ENCODE assay signal across 11 mouse cellular contexts in the genomic region with DNA sequence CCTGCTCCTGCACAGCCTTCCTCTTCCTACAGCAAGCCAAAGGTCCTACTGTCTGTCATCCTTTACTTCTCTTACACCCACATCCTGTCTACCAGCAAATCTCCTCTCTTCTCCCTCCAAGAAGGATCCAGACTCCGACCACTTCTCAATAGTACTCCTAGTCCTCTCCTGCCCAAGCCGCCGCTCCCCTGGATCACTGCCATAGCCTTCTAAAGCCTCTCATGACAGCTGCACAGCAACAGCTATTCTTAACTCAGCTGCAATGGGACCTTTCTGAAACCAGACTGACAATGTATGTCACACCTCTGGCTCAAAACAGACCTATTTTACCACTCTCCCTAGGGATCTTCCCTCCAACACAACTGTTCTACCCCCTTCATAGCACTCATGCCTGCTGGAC. TPM values are rescaled to one million over a fixed set of nuclear protein-coding genes. Genes with fewer than 3 reads are reported as not detected.
DNase-seq lines count a peak whose midpoint lies in the region; ATAC-seq and TF ChIP-seq lines count a peak whose summit lies in the region.
"Had no signal": no experiment of that assay in that cellular context is flagged by ENCODE, and none has a peak within 500 bp of the region (broad histone marks: within the 10 kb centered on the region; RNA-seq: fewer than 3 reads in every experiment).

No protein-coding gene starts in this region.

- H3K4me2 ChIP-seq in heart, embryonic 13.5 days: peak overlapping the region; percentile 52
- no peak overlapping the region for H3K4me2 ChIP-seq in lung, postnatal 0 days (replicated peaks; ENCODE audit: low read depth, low read length)
- H3K4me2 ChIP-seq in midbrain, embryonic 11.5 days: no peak overlapping the region
- H3K4me2 ChIP-seq in neural tube, embryonic 15.5 days: no peak overlapping the region
- H3K4me2 ChIP-seq: limb, embryonic 15.5 days had no signal

- no peak overlapping the region for H3K27ac ChIP-seq in kidney, adult 2 months (ENCODE audit: insufficient read depth, low read depth, low read length)
- H3K27ac ChIP-seq in heart, embryonic 13.5 days (replicated peaks): peak overlapping the region; percentile 86
- H3K27ac ChIP-seq in lung, postnatal 0 days (ENCODE audit: low read length): peak overlapping the region; percentile 43; the same call in 1 of the 2 replicates
- no peak overlapping the region for H3K27ac ChIP-seq in midbrain, embryonic 11.5 days (ENCODE audit: low read depth, low read length)
- H3K27ac ChIP-seq in neural tube, embryonic 15.5 days (replicated peaks): no peak overlapping the region
- H3K27ac ChIP-seq: limb, embryonic 15.5 days had no signal

- no peaks in the 10 kb centered on the region for H3K36me3 ChIP-seq in kidney, adult 2 months (ENCODE audit: control insufficient read depth, insufficient read depth, low read length)
- H3K36me3 ChIP-seq in heart, embryonic 13.5 days: peaks cover 19% of the 10 kb centered on the region
- no peaks in the 10 kb centered on the region for H3K36me3 ChIP-seq in lung, postnatal 0 days (ENCODE audit: insufficient read depth, low read length)
- H3K36me3 ChIP-seq in midbrain, embryonic 11.5 days (ENCODE audit: control insufficient read depth, insufficient read depth, low read length): no peaks in the 10 kb centered on the region
- 0 out of 2 replicates have a peak, but pooled peaks cover 2% of the 10 kb centered on the region for H3K36me3 ChIP-seq in neural tube, embryonic 15.5 days
- H3K36me3 ChIP-seq: limb, embryonic 15.5 days had no signal

- no peak overlapping the region for H3K4me3 ChIP-seq in kidney, adult 2 months (ENCODE audit: insufficient read depth, low read depth, low read length)
- H3K4me3 ChIP-seq in heart, embryonic 13.5 days: no peak overlapping the region; the same call in 1 of the 2 replicates
- no peak overlapping the region for H3K4me3 ChIP-seq in lung, postnatal 0 days (ENCODE audit: low read depth, low read length)
- H3K4me3 ChIP-seq in midbrain, embryonic 11.5 days (ENCODE audit: low read depth, low read length): no peak overlapping the region
- no peak overlapping the region for H3K4me3 ChIP-seq in neural tube, embryonic 15.5 days (replicated peaks)
- H3K4me3 ChIP-seq: limb, embryonic 15.5 days had no signal

- peak overlapping the region; percentile 48 for H3K9ac ChIP-seq in heart, embryonic 13.5 days
- no peak overlapping the region for H3K9ac ChIP-seq in lung, postnatal 0 days (replicated peaks; ENCODE audit: low read depth)
- H3K9ac ChIP-seq in midbrain, embryonic 11.5 days (ENCODE audit: low read length): no peak overlapping the region
- H3K9ac ChIP-seq in neural tube, embryonic 15.5 days (replicated peaks): no peak overlapping the region
- H3K9ac ChIP-seq: limb, embryonic 15.5 days had no signal

- no peak for TF ChIP-seq POLR2A in kidney, adult 2 months (IDR thresholded peaks at IDR 0.05; ENCODE audit: low read depth, low read length)

- peak; percentile 51; the same call in 1 of the 2 replicates for ATAC-seq in heart, embryonic 13.5 days (ENCODE audit: extremely low read depth, insufficient number of reproducible peaks, low FRiP score, low TSS enrichment)
- ATAC-seq in lung, postnatal 0 days: peak; percentile 83
- ATAC-seq in midbrain, embryonic 11.5 days (ENCODE audit: low FRiP score): no peak
- ATAC-seq in neural tube, embryonic 15.5 days (ENCODE audit: low FRiP score): no peak
- ATAC-seq: forebrain, embryonic 16.5 days had no signal

- WGBS in kidney, adult 2 months: 41% methylated on average over 3 of the region's 3 CpGs
- 36% methylated on average over 3 of the region's 3 CpGs for WGBS in heart, embryonic 13.5 days
- WGBS in lung, postnatal 0 days: 22% methylated on average over 3 of the region's 3 CpGs
- WGBS in midbrain, embryonic 11.5 days: over 99% methylated on average over 3 of the region's 3 CpGs
- 91% methylated on average over 3 of the region's 3 CpGs for WGBS in neural tube, embryonic 15.5 days

- TF ChIP-seq EP300 in lung, postnatal 0 days (IDR thresholded peaks at IDR 0.05): no peak

- no peak for TF ChIP-seq CTCF in kidney, adult 2 months (conservative IDR thresholded peaks at IDR 0.05; ENCODE audit: insufficient read depth, insufficient read length, low read depth, low read length)
- no peak for TF ChIP-seq CTCF in lung, postnatal 0 days (IDR thresholded peaks at IDR 0.05)

- H3K4me1 ChIP-seq in kidney, adult 2 months (ENCODE audit: control insufficient read depth, insufficient read depth, low read length): peaks cover 30% of the 10 kb centered on the region; the same call in 1 of the 2 replicates
- H3K4me1 ChIP-seq in heart, embryonic 13.5 days: peaks cover 76% of the 10 kb centered on the region
- H3K4me1 ChIP-seq in lung, postnatal 0 days (ENCODE audit: insufficient read depth, low read depth, low read length): peaks cover 47% of the 10 kb centered on the region
- H3K4me1 ChIP-seq in midbrain, embryonic 11.5 days (ENCODE audit: control insufficient read depth, insufficient read depth, low read length): no peaks in the 10 kb centered on the region
- H3K4me1 ChIP-seq in neural tube, embryonic 15.5 days: peaks cover 17% of the 10 kb centered on the region

- H3K9me3 ChIP-seq in heart, embryonic 13.5 days: no peaks in the 10 kb centered on the region
- no peaks in the 10 kb centered on the region for H3K9me3 ChIP-seq in lung, postnatal 0 days (ENCODE audit: low read length)
- no peaks in the 10 kb centered on the region for H3K9me3 ChIP-seq in midbrain, embryonic 11.5 days (ENCODE audit: control insufficient read depth, low read length)
- no peaks in the 10 kb centered on the region for H3K9me3 ChIP-seq in neural tube, embryonic 15.5 days (replicated peaks)
- H3K9me3 ChIP-seq: limb, embryonic 15.5 days had no signal

- H3K27me3 ChIP-seq in kidney, adult 2 months (replicated peaks; ENCODE audit: control insufficient read depth, insufficient read depth, low read length): no peaks in the 10 kb centered on the region
- H3K27me3 ChIP-seq in heart, embryonic 13.5 days (replicated peaks): no peaks in the 10 kb centered on the region
- no peaks in the 10 kb centered on the region for H3K27me3 ChIP-seq in lung, postnatal 0 days (replicated peaks; ENCODE audit: insufficient read depth, low read length)
- no peaks in the 10 kb centered on the region for H3K27me3 ChIP-seq in midbrain, embryonic 11.5 days (ENCODE audit: control insufficient read depth, insufficient read depth, low read length)
- H3K27me3 ChIP-seq in neural tube, embryonic 15.5 days (replicated peaks): no peaks in the 10 kb centered on the region
- H3K27me3 ChIP-seq: CH12.LX; limb, embryonic 15.5 days had no signal

- peak; percentile 37 for DNase-seq in kidney, adult 2 months
- no peak for DNase-seq in kidney, adult 18-20 months
- DNase-seq in gastrocnemius, adult 8-10 months (ENCODE audit: low spot score in 2 of 2): peak; percentile 47 to 62
- peak; percentile 88 for DNase-seq in lung, postnatal 0 days (ENCODE audit: low spot score)
- DNase-seq in cerebellum, adult 9-10 months: no peak
- DNase-seq in midbrain, embryonic 11.5 days (ENCODE audit: low spot score, missing footprints): no peak

RNA-seq across cellular contexts. Expression of a gene that starts 11.2 kb away (rescaled TPM):
- 52.5 and 58.5 TPM in 2 replicates for polyA plus RNA-seq in kidney, adult 2 months (2012; rRNA removed)
- 10 to 100 TPM; 54.6 to 64.5 (median 59.5) TPM for total RNA-seq in gastrocnemius, adult 8-10 months (2022)
- 42.0 and 46.1 TPM in 2 replicates for polyA plus RNA-seq in heart, embryonic 13.5 days (2015; fragmentation: Nextera tagmentation; extraction: Ambion mirVana)
- 30.6 and 33.6 TPM in 2 replicates for polyA plus RNA-seq in lung, postnatal 0 days (2015; fragmentation: Nextera tagmentation; extraction: Ambion mirVana)
- 81.8 and 84.2 TPM in 2 replicates for polyA plus RNA-seq in midbrain, embryonic 11.5 days (2014; fragmentation: Nextera tagmentation; extraction: Ambion mirVana)
- 50.2 and 54.4 TPM in 2 replicates for polyA plus RNA-seq in neural tube, embryonic 15.5 days (2015; fragmentation: Nextera tagmentation; extraction: Ambion mirVana)

Comparison
In these comparisons a context has a peak if more than half of its experiments do, and no peak if none do; other contexts are left out.
1. DNase-seq: peak in kidney, adult 2 months (single experiment), gastrocnemius, adult 8-10 months (2 of 2) and lung, postnatal 0 days (single experiment); none in kidney, adult 18-20 months (single experiment), cerebellum, adult 9-10 months (single experiment) and midbrain, embryonic 11.5 days (single experiment).
2. H3K27ac ChIP-seq: peak in heart, embryonic 13.5 days (single experiment) and lung, postnatal 0 days (single experiment); none in kidney, adult 2 months (single experiment), midbrain, embryonic 11.5 days (single experiment) and neural tube, embryonic 15.5 days (single experiment).
3. ATAC-seq: peak in heart, embryonic 13.5 days (single experiment) and lung, postnatal 0 days (single experiment); none in midbrain, embryonic 11.5 days (single experiment) and neural tube, embryonic 15.5 days (single experiment).